Mouse (Mus musculus): ENCODE data around the gene Pde6d.

Pde6d gene

GRCm38 (mm10) chr1:86582451-86583096 is at the start of gene Pde6d, which contains the start of gene Cops7b:
Gene Pde6d, minus strand, starts transcription at chr1:86582629.
Gene Cops7b, plus strand, starts transcription at chr1:86582904.
- DNase-seq (ENCODE audit: low spot score): peak; percentile 94

GRCm38 (mm10) chr1:86630527-86630926 is 48.1 kb upstream of the Pde6d start:
- DNase-seq (ENCODE audit: low spot score): no peak

- no peak for DNase-seq (ENCODE audit: low spot score)
Measured at GRCm38 (mm10) chr1:86629936-86630335, 47.5 kb upstream of the Pde6d start.

GRCm38 (mm10) chr1:86628270-86628669 is 45.8 kb upstream of the Pde6d start:
- DNase-seq (ENCODE audit: low spot score): no peak

- no peak for DNase-seq (ENCODE audit: low spot score)
Measured at GRCm38 (mm10) chr1:86623001-86624000, 40.9 kb upstream of the Pde6d start.

- DNase-seq (ENCODE audit: low spot score): no peak
Measured at GRCm38 (mm10) chr1:86622296-86622695, 39.9 kb upstream of the Pde6d start.

GRCm38 (mm10) chr1:86618454-86619125 is 36.2 kb upstream of the Pde6d start:
- peak; percentile 66 for DNase-seq (ENCODE audit: low spot score)

GRCm38 (mm10) chr1:86614269-86614668 is 31.8 kb upstream of the Pde6d start:
- DNase-seq (ENCODE audit: low spot score): no peak

GRCm38 (mm10) chr1:86612081-86612480 is 29.7 kb upstream of the Pde6d start:
- no peak for DNase-seq (ENCODE audit: low spot score)

GRCm38 (mm10) chr1:86610954-86611353 is 28.5 kb upstream of the Pde6d start:
- DNase-seq (ENCODE audit: low spot score): no peak

- DNase-seq (ENCODE audit: low spot score): no peak
Measured at GRCm38 (mm10) chr1:86600117-86600516, 17.7 kb upstream of the Pde6d start.

GRCm38 (mm10) chr1:86598516-86598915 is 16.1 kb upstream of the Pde6d start:
- no peak for DNase-seq (ENCODE audit: low spot score)

GRCm38 (mm10) chr1:86596512-86596911 is 14.1 kb upstream of the Pde6d start:
- DNase-seq (ENCODE audit: low spot score): peak; percentile 40

- no peak for DNase-seq (ENCODE audit: low spot score)
Measured at GRCm38 (mm10) chr1:86595315-86595714, 12.9 kb upstream of the Pde6d start.

GRCm38 (mm10) chr1:86594539-86594938 is 12.1 kb upstream of the Pde6d start:
- no peak for DNase-seq (ENCODE audit: low spot score)

- peak; percentile 62 for DNase-seq (ENCODE audit: low spot score)
Measured at GRCm38 (mm10) chr1:86586992-86587391, 4.6 kb upstream of the Pde6d start.

- no peak for DNase-seq (ENCODE audit: low spot score)
Measured at GRCm38 (mm10) chr1:86583709-86584108, 1.3 kb upstream of the Pde6d start.

- DNase-seq (ENCODE audit: low spot score): no peak
Measured at GRCm38 (mm10) chr1:86581692-86582450, 558 bp downstream of the Pde6d start.

GRCm38 (mm10) chr1:86580426-86580825 is 2.0 kb downstream of the Pde6d start:
- no peak for DNase-seq (ENCODE audit: low spot score)

- DNase-seq (ENCODE audit: low spot score): no peak
Measured at GRCm38 (mm10) chr1:86571941-86572340, 10.5 kb downstream of the Pde6d start.

- no peak for DNase-seq (ENCODE audit: low spot score)
Measured at GRCm38 (mm10) chr1:86571381-86571780, 11.0 kb downstream of the Pde6d start.
